Mouse (Mus musculus) Muller cell, postnatal 12 days (primary cell): ENCODE measurements around the gene Ndufs2.
A peak's percentile ranks its signal among the peaks of the same experiment; 100 is the strongest.

Experiments
- DNase-seq: peaks from one replicate; pipeline ENCODE4 v3.0.0-alpha.2; 2015; ENCODE audit errors: inconsistent ontology term

The Ndufs2 gene

DNA sequence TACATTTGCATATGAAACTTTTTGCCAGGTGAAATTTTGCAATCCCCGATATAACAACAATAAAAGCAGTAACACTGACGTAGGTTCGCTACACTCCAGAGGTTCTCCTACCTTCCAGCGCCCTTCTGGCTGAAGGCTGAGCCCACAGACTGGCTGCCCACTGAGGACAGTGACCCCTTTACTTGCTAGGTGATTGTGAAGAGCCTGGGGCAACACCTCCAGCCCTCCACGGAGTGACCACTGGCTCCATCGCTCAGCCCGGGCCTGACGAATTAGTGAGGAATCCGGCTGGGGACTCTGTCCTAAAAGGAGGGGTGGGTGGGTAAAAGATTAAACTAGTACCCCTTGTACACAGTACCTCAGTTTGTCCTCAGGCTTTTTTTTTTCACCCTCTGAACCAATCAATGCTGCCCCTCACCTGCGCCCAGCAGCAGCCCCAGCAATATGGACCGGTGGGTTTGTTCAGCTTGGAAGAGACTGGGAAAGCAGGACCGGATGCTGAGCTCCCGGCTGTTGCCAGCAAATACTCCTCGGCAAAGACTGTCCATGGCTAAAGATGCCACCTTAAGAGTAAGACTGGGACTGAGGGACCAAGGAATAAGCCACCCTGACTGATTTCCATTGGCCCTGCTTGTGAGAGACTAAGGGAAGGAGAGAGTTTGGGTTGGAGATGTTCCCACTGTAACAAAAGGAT lies 28.0 kb upstream of the Ndufs2 start:
- no peak for DNase-seq

DNA sequence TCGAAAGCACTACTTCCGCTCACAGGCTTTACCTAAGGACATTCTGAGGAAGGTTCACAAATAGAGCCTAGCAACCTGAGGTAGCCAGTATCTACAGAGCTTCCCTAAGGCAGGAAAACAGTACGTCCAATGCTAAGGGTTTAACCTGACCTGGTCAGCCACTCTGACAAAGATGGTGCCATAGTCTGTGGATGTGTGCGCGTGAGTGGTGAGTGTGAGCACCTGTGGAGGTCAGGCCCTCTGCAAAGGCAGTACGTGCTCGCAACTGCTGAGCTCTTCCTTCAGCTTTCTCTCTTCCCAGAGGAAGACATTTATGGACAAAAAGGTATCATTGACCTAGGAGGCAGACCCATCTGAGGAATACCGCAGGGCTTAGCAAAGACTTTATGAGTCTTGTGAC lies 27.2 kb upstream of the Ndufs2 start:
- no peak for DNase-seq

DNA sequence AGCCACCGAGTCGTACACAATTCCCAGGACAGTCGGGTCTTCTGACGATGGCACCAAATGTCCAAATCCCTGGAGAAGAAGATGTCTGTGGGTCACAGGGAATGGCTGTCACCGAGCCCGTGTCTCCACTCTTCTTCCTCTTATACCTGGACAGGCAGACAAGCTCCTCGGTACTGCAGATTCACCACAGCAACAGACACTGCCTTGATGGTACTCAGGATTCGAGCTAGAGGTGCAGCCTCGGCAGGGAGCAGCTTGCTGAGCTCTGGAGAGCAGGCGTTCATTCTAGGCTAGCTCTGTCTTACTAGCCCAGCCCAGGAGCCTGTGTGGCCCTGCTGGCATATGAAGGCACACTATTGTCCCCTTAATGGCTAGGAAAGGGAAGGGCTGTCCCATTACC lies 26.5 kb upstream of the Ndufs2 start:
- DNase-seq, result no peak

DNA sequence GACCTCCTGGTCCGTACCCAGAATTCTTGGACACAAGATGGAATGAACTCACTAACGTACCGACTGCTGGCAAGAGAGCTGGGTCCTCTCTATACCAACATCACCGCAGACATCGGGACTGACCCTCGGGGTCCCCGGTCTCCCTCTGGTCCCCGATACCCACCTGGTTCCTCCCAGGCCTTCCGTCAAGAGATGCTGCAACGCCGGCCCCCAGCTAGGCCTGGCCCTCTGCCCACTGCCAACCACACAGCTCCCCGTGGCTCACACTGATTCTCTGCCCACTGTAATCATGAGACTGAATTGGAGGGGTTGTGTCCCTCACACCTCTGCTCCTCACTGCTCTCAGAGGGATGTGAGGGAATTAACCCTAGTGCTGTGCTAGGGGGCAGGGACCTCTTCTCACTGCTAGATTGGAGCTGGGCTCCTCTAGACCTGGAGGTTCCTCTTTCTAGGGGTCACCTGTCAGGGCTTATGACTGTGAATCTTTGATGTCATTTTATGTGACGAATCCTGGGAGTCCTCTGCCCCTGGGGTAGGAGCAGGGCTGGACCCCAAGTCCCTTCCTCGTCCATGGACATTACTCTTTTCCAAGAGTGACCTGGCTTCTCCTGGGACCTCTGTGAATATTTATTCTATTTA lies 25.0 kb upstream of the Ndufs2 start:
- DNase-seq, result no peak

DNA sequence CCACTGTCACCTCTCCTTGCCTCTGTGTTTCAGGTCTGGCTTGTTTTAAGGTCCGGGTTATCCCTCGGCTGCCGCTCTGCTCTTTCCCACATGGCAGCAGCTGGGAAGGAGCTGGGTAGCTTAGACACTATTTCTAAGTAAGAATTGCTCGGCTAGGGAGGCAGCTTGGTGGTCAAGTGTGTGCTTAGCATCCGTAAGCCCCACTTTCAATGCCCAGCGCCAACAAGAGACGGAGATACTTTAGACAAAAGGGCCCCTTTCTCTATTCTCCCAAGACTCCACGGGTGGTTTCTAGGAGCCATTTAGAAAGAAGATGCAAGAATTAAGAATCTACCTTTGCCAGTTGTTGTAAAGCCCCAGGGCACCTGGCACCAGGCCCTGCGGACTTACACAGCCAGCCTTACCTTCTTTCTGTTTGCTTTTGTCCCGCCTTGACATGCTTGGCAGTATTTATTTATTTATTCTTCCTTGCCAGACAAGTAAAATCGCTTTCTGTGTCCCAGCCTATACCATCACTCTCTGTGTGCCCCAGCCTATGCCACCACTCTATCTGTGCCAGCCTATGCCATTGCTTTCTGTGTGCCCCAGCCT lies 24.1 kb upstream of the Ndufs2 start:
- no peak for DNase-seq

DNA sequence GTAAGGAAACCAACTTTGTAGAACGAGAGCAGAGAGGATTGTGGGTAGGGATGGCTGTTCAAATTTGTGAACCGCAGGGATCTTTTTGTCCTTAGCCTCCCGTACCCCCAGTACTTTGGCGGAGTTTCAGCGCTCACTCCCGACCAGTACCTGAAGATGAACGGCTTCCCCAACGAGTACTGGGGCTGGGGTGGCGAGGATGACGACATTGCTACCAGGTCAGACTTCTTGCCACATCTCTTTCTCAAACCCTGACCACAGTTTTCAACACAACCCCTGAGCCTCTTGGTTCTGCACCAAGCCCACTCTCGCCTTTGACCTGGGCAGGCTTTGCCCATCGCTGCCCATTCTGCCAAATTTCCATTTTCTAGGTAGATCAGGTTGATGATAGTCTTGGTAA lies 23.0 kb upstream of the Ndufs2 start:
- no peak for DNase-seq

DNA sequence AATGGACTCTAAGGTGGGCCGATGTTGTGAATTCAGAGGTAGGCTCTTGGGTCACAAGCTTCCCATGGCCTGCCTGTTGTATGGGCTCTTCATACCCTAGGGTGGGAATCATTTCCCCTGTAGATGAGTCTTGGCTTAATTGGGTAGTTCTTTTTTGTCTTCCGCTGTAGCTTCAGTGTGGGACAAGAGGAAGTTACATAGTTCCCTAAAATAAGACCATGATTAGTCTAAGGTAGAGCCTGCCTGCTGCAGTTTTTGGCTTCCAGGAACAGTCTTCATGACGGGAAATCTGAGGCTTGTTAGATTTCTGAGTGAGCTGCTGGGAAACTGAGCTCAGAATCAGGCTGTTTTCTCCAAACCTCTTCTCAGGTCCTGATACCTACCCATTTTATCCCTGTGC lies 20.9 kb upstream of the Ndufs2 start:
- DNase-seq, result no peak

DNA sequence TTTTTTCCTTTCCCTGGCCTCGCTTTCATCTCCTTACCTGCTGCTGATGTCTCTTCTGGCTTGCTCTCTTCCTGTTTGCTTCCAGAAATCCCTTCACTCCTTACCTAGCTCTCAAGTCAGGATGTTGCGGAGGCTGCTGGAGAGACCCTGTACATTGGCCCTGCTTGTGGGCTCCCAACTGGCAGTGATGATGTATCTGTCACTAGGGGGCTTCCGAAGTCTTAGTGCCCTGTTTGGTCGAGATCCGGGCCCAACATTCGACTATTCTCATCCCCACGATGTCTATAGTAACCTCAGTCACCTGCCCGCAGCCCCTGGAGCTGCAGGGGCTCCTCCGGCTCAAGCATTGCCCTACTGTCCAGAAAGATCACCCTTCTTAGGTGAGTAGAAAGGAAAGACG lies 20.4 kb upstream of the Ndufs2 start:
- DNase-seq, result no peak

DNA sequence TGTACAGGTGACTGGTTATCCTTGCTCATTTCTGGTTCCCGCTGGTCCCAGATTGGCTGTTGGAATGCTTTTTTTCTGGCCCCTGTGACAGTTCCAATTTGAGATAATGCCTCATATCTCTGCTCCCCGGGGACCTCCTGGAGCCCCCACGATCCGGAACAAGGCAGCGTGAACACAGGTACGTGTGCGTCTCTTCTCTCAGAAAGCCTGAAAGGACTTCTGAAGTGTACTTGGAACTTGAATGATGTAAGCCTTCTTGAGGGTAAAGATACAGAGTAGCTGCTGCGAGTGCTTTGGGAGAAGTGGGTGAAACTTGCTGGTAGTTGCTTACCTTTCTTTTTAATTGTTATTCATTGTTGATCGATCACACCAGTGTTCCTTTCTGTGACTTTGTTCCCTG lies 20.0 kb upstream of the Ndufs2 start:
- DNase-seq, result no peak

DNA sequence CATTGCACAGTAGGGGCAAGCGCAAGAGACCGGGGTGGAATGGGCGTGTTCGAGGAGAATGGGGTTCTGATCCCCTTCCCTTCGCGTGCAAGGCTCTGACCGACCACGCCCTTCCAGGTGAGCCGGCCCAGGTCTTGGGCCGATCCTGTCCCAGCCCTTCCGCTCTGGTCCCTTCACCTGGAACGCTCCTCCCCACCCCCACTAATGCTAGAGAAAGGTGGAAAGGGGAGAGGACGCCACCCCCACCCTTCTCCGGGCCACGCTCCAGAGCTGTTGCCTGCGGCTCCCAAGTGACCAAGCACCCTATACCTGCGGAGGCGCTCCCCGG lies 19.3 kb upstream of the Ndufs2 start:
- DNase-seq, result peak; percentile 16

DNA sequence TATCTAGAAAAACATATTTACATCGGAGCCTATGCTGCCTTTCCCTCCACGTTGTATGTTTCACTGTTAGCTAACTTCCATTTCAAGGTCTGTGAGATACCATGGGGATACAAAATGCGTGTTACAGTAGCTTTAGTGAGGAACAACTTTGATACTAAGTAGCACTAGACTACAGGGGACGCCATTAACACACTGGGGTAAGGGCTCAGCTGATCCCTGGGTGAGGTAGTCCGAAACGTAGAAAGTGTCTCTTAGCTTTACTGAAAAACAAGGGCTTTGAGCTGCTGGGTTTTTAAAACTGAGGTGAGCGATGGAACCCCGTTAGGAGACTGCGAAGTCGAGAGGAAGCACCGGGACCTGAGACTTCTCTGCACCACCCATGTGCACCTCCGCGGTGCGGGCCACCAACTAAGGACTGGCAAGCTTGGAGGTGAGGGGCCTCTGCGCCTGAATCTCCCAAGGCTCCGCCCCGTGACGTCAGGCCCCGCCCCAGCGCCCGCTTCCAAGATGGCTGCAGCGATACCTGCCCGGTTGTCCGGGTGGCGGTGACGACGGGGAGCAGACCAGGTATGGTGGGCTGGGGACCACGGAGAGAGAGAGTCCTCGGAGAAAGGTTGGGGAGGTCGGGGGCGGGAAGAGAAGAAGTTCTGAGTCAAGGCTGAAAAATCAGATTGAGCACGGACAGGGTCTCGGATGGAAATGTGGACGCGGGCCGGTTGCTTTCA lies 18.8 kb upstream of the Ndufs2 start, which contains the start of gene B4galt3:
Gene B4galt3 (plus strand): TSS at position 481 of the 725 bp plus-strand sequence.
- peak; percentile 92 for DNase-seq

DNA sequence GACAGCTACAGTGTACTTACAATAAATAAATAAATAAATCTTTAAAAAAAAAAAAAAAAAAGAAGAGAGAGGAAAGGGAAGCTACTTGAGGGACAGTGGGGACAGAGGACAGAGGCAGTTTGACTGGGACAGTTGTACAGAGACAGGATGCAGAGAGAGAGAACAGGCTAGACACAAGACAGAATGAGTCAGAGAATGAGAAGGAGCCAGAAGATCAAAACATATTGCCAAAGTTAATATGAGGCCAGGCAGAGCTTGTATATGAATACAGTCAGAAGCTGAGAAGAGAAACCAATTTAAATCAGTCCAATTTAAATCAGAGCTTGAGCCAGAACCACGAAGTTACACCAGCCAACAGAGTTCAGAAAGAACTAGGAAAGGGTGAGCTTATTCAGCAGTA lies 17.2 kb upstream of the Ndufs2 start:
- no peak for DNase-seq

DNA sequence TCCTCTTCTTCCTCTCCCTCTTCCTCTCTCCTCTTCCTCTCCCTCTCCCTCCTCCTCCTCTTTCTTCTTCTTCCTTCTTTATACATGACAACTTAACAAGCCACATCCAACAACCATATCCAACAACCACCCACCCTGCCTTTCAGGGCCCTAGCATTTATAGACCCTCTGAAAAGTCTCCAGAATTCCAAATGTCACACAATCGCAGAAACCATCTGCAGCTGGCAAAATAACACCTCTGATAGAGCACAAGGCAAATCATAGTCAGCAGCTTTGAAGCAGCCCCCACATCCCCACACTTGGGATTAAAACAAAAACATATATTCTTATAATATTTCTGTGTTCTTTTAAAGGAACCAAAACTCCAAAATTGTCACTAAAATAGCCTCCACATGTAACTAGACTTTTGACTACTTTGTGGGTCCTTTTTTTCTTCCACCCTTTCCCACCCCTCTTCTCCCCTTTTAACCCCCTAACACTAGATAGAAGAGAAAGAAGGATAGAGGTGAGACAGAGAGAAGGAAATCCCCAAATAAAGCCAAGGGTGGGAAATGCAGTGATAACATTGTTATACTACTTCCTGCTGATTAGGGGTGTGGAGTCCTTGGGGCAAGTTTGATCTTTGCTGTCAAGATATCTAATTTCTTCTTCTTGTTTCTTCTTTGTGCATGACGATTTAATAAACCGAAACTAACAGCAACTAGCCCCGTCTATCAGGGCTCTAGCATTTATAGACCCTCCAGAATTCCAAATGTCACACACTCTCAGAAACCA lies 15.0 kb upstream of the Ndufs2 start:
- no peak for DNase-seq

DNA sequence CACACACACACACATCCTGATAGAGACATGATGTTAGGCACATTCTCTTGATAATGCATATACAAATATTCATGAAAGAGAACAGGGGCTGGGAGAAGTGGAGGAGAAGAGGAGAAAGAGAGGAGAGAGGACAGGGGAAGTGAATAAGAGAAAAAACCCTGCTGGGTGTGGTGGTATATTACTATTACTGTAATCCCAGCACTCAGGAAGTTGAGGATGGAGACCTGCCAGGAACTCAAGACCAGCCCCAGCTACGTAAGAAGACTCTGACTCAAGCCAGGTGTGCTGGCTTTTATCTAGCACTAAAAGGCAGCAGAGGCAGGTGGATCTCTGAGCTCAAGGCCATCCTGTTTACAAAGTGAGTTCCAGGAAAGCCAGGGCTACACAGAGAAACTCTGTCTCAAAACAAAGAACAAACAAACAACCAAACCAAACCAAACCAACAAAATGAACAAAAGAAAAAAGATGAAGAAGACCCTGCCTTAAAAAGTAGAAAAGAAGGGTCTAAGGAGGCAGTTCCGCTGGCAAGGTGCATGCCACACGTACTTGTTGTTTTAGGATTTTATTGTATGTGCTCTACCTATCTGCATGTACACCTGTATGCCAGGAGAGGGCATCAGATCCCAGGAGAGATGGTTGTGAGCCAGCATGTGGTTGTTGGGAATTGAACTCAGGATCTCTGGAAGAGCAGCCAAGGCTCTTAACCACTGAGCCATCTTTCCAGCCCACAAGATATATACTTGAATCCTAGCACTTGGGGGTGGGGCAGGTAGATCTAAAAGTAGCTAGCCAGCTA lies 12.7 kb upstream of the Ndufs2 start:
- DNase-seq, result no peak

DNA sequence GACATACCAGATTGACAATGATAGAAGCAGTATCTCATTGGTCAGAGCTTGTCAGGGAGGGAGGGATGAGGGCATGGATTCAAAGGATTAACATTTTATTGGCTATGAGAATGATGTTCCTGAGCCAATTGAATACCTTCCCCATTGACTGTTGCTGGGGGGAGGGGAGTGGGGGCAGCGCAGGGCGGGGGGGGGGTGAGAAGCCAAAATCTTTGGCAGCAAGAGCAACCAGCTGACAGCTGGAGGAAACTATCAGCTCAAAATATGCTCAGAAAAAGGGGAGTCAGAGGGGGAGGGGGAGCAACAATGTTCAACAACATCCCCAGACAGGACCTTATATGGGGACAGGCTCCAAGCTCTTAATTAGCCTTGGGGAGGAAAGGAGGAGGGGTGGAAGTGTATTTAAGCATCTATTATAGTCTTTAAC lies 12.0 kb upstream of the Ndufs2 start:
- DNase-seq, result peak; percentile 93

DNA sequence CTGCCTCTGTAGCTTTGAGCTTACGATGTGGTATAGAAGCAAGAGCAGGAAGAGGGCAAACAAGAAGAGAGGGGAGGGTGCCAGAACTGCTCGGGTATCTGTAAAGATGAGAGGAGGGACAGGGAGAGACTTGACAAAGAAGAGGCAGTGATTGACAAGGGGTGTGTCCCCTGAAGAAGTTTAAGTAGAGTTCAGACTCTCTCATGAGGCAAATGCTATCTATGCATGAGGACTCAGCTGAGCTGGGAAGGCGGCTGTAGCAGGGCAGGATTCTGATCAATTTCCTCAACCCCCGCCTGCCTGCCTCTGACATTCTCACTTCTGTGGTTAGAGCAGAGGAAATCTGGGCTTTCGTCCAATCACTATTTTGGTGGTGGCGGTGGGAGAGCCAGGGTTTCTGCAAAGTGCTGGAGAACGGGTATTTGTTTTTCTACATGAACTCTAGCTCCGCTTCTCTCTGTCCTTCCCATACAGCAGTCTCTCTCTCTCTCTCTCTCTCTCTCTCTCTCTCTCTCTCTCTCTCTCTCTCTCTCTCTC lies 11.5 kb upstream of the Ndufs2 start:
- DNase-seq, result peak; percentile 93

DNA sequence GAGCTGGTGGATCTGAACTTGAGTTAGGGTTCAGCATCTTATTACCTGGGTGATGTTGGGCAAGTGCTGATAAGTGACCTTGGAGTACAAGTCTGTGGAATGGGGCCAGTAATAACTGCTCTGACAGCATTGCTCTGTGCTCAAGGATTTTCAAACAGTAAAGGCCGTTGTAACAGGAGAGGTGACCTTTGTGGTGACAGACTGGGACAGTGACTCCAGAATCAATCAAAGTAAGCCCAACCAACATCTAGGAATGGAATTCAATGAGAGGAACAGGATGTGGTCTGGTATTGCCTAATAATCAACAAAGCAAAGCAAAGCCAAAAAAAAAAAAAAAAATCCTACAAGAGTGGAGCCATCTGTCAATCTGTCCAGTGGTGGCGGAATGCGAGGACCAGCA lies 9.1 kb upstream of the Ndufs2 start:
- DNase-seq, result no peak

DNA sequence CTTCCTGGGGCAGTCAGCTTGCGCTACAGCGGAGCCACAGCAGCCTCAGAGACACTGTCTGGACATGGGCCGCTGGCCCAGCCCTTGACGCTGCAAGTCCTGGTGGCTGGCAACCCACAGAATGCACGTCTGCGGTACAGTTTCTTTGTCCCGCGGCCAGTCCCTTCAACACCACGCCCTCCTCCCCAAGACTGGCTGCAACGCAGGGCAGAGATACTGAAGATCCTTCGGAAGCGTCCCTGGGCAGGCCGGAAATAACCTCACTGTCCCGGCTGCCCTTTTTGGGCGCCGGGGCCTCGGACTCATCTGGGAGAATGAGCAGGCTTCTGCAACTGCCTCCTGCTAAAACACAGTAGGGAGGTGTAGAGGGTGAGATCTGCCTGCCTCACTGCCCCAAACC lies 7.7 kb upstream of the Ndufs2 start:
- DNase-seq, result no peak

DNA sequence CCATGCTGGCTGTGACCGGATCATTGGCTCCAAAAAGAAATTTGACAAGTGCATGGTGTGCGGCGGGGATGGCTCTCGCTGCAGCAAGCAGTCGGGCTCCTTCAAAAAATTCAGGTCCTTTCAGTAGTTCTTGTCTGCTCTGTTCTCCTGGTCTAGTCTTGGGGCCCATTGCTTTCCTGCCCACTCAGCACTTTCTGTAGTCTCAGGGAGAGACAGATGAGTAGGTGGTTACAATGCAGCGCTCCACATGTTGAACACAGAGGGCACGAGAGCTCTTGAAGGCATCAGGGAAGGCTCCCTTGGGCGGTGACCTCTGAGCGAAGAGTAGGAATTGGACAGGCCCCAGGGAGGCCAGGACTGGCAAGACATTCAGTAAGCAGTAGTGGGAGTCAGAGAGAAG lies 6.6 kb upstream of the Ndufs2 start:
- no peak for DNase-seq

DNA sequence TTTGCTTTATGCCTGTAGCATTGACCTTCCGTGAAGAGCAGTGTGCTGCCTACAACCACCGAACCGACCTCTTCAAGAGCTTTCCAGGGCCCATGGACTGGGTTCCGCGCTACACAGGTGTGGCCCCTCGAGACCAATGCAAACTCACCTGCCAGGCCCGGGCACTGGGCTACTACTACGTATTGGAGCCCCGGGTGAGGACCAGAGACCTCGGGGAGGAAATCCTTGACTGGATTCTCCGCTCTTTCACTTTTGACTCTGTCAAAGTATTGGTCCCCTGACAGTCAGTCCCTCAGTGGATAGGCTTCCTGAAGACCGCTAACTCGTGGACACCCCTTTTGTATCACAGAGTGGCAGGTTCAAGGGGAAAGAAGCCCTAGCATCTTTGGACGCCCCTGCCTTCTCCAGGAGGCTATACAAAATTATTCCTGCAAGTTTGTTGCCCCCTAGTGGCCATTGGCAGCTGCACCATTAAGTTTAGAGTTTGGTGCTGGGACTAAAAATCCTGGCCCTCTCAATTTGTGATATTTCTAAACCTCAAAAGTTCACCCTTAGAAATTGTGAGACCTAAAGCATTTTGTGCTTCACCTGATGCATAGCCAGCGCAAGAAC lies 5.9 kb upstream of the Ndufs2 start:
- no peak for DNase-seq
